Mouse (Mus musculus): ENCODE measurements around the gene Sds. TPM values are rescaled to one million over a fixed set of nuclear protein-coding genes. Genes with fewer than 3 reads are reported as not detected.

The Sds gene
- polyA plus RNA-seq, 1 experiment, result not detected

DNA sequence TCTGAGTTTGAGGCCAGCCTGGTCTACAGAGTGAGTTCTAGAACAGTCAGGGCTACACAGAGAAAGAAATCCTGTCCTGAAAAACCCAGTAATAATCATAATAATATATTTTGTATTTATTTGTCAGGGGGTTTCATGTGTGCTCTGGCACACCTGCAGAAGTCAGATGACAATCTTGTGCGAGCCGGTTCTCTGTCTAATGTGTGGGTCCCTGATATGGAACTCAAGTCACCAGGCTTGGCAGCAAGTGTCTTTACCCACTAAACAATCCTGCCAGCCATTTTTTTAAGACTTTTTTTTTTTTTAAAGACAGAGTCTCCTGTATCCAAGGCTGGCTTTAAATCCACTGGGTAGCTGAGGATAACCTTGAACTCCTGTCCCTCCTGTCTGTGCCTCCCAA, 3.0 kb upstream of the Sds start:
- TF ChIP-seq TAL1 (IDR thresholded peaks at IDR 0.05; ENCODE audit: low read length), result no peak
- no peak for TF ChIP-seq GATA1 (IDR thresholded peaks at IDR 0.05; ENCODE audit: low read length)
- Histone ChIP-seq H3K4me3 (replicated peaks) (no peak overlapping the region), H3K36me3 (ENCODE audit: control insufficient read depth) (no peaks in the 10 kb centered on the region), H3K27me3 (ENCODE audit: control insufficient read depth) (peaks cover 20% of the 10 kb centered on the region), H3K4me1 (ENCODE audit: control insufficient read depth) (no peaks in the 10 kb centered on the region), H3K9me3 (ENCODE audit: control insufficient read depth, low read length) (no peaks in the 10 kb centered on the region)

DNA sequence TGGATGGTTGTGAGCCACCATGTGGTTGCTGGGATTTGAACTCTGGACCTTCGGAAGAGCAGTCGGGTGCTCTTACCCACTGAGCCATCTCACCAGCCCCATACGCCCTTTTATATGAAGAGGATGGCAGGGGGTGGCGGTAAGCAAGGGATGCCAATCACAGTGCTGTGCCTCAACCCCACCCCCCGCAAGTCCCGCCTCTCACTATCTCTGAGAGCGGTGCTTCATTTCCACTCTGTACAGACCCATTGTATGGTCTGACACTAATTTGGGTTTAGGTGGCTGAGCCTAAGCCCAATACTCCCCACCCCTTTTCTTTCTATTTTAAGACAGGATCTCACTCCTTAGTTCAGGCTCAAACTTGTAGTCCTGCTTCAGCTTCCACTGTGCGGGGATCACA, 465 bp upstream of the Sds start:
- Histone ChIP-seq H3K4me1 (ENCODE audit: control insufficient read depth) (no peaks in the 10 kb centered on the region), H3K36me3 (ENCODE audit: control insufficient read depth) (no peaks in the 10 kb centered on the region), H3K9me3 (ENCODE audit: control insufficient read depth, low read length) (no peaks in the 10 kb centered on the region), H3K4me3 (replicated peaks) (no peak overlapping the region), H3K27me3 (ENCODE audit: control insufficient read depth) (peaks cover 25% of the 10 kb centered on the region)
- TF ChIP-seq GATA1 (IDR thresholded peaks at IDR 0.05; ENCODE audit: low read length) (no peak), TAL1 (IDR thresholded peaks at IDR 0.05; ENCODE audit: low read length) (no peak)

DNA sequence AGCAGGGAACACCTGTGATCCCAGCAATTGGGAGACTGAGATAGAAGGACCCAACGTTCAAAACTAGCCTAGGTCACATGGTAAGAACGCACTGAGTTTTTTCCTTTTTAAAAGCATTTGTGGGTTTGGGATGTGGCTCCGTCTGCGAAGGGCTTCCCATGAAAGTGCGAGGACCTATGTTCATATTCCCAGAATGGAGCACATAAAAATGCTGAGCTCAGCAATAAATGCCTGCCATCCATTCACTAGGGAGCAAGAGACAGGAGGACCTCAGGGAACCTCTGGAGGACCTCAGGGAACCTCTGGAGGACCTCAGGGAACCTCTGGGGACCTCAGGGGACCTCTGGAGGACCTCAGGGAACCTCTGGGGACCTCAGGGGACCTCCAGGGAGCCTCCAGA, 1.7 kb downstream of the Sds start:
- Histone ChIP-seq H3K27me3 (ENCODE audit: control insufficient read depth) (peaks cover 27% of the 10 kb centered on the region), H3K9me3 (ENCODE audit: control insufficient read depth, low read length) (no peaks in the 10 kb centered on the region)
- TF ChIP-seq GATA1 (IDR thresholded peaks at IDR 0.05; ENCODE audit: low read length) (no peak), TAL1 (IDR thresholded peaks at IDR 0.05; ENCODE audit: low read length) (no peak)

DNA sequence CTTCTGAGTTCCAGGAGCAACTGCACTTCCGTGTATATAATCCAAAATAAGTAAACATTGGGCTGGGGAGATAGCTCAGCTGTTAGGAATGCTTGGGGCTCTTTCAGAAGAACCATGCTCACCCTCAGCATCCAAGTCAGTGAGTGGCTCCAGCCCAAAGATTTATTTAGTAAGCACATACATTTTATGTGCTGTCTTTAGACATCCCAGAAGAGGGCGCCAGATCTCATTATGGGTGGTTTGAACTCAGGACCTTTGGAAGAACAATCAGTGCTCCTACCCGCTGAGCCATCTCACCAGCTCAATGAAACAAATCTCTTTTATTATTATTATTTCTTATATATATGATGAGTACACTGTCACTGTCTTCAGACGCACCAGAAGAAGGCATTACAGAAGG, 3.2 kb downstream of the Sds start:
- H3K27me3 ChIP-seq (ENCODE audit: control insufficient read depth), result peaks cover 24% of the 10 kb centered on the region
- peaks cover 2% of the 10 kb centered on the region for H3K36me3 ChIP-seq (ENCODE audit: control insufficient read depth)
- no peaks in the 10 kb centered on the region for H3K4me1 ChIP-seq (ENCODE audit: control insufficient read depth)
- TF ChIP-seq GATA1 (IDR thresholded peaks at IDR 0.05; ENCODE audit: low read length) (no peak), TAL1 (IDR thresholded peaks at IDR 0.05; ENCODE audit: low read length) (no peak)
- no peak overlapping the region for H3K4me3 ChIP-seq (replicated peaks)
- H3K9me3 ChIP-seq (ENCODE audit: control insufficient read depth, low read length), result no peaks in the 10 kb centered on the region

More for the DNA sequence above, 1.7 kb downstream of the Sds start:
- Histone ChIP-seq H3K4me1 (ENCODE audit: control insufficient read depth) (no peaks in the 10 kb centered on the region), H3K36me3 (ENCODE audit: control insufficient read depth) (no peaks in the 10 kb centered on the region), H3K4me3 (replicated peaks) (no peak overlapping the region)

DNA sequence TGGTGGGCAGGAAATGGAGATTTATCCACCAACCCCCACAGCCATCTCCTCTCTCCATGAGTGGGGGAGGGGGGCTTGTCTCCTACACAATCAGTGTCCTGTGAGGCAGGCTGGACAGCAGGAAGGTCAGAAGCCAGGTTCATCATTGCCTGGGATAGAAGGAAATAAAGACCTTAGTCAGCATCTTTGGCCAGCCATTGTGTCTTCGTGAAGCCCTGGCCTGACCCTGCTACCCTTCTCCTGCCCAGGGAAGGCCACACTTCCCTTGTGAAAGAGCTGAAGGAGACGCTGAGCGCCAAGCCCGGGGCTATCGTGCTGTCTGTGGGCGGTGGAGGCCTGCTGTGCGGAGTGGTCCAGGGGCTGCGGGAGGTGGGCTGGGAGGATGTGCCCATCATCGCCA, 4.9 kb downstream of the Sds start:
- Histone ChIP-seq H3K9me3 (ENCODE audit: control insufficient read depth, low read length) (no peaks in the 10 kb centered on the region), H3K4me3 (replicated peaks) (no peak overlapping the region), H3K36me3 (ENCODE audit: control insufficient read depth) (peaks cover 18% of the 10 kb centered on the region), H3K27me3 (ENCODE audit: control insufficient read depth) (peaks cover 17% of the 10 kb centered on the region), H3K4me1 (ENCODE audit: control insufficient read depth) (no peaks in the 10 kb centered on the region)
- TF ChIP-seq GATA1 (IDR thresholded peaks at IDR 0.05; ENCODE audit: low read length) (no peak), TAL1 (IDR thresholded peaks at IDR 0.05; ENCODE audit: low read length) (no peak)

DNA sequence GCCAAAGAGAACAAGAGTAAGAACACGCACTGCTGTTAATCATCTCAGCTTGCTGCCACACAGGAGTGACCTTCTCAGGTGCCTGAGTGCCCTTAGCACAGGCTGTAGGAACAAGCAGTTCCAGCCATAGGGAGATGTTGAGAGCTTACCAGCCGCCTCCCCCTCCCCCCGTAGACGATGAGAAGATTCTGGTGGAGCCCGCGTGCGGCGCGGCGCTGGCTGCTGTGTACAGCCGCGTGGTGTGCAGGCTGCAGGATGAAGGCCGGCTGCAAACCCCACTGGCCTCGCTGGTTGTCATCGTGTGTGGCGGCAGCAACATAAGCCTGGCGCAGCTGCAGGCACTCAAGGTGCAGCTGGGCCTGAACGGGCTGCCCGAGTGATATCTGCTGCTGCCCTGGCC, 7.1 kb downstream of the Sds start:
- no peaks in the 10 kb centered on the region for H3K4me1 ChIP-seq (ENCODE audit: control insufficient read depth)
- H3K4me3 ChIP-seq (replicated peaks), result no peak overlapping the region
- peaks cover 6% of the 10 kb centered on the region; the same call in 1 of the 2 replicates for H3K27me3 ChIP-seq (ENCODE audit: control insufficient read depth)
- H3K9me3 ChIP-seq (ENCODE audit: control insufficient read depth, low read length), result no peaks in the 10 kb centered on the region
- peaks cover 37% of the 10 kb centered on the region for H3K36me3 ChIP-seq (ENCODE audit: control insufficient read depth)
- TF ChIP-seq TAL1 (IDR thresholded peaks at IDR 0.05; ENCODE audit: low read length) (no peak), GATA1 (IDR thresholded peaks at IDR 0.05; ENCODE audit: low read length) (no peak)

DNA sequence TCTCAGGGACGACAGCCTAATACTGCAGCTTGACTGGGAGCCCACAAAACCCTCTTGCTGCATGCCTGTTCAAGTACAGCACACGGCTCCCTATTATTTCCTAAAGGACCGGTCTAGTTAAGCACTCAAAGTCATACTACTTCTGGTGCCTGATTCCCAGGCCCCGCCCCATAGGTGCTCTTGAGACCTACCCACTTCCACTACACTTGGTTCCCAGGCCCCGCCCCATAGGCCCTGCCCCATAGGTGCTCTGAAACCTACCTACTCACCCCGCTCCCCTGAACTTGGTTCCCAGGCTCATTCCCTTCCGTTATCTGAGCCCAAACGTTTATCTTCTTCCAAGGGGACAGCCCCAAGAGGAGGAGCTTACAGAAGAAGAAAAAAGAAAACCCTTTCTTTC, 11.5 kb downstream of the Sds start:
- Histone ChIP-seq H3K9me3 (ENCODE audit: control insufficient read depth, low read length) (no peaks in the 10 kb centered on the region), H3K36me3 (ENCODE audit: control insufficient read depth) (peaks cover 51% of the 10 kb centered on the region), H3K4me1 (ENCODE audit: control insufficient read depth) (no peaks in the 10 kb centered on the region), H3K27me3 (ENCODE audit: control insufficient read depth) (no peaks in the 10 kb centered on the region), H3K4me3 (replicated peaks) (no peak overlapping the region)
- TF ChIP-seq TAL1 (IDR thresholded peaks at IDR 0.05; ENCODE audit: low read length) (no peak), GATA1 (IDR thresholded peaks at IDR 0.05; ENCODE audit: low read length) (no peak)

DNA sequence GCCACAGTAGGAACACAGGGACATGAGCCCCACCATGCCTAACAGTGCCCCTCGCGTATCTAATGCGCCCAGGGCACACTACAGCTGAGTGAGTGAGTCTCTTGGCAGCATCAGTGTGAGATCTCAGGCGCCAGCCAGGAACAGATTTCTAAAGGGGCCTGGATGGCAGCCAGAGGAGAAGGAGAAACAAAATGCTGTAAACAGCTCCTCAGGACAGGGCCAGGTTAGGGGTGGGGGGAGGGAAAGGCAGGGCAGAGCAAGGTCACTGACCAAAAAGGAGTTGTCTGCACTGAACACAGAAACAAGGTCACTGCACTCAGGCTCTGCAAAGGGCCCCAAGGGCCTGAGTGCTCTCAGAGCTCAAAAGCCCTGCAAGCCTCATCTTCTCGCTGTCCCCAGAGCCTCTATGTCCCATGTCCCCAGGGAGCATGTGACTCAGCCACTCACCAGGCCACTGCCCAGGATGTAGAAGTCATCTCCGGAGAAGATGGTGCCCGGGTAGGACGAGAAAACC, 14.4 kb downstream of the Sds start:
- H3K4me3 ChIP-seq (replicated peaks), result no peak overlapping the region
- no peaks in the 10 kb centered on the region for H3K9me3 ChIP-seq (ENCODE audit: control insufficient read depth, low read length)
- H3K27me3 ChIP-seq (ENCODE audit: control insufficient read depth), result no peaks in the 10 kb centered on the region
- TF ChIP-seq GATA1 (IDR thresholded peaks at IDR 0.05; ENCODE audit: low read length), result no peak
- TF ChIP-seq TAL1 (IDR thresholded peaks at IDR 0.05; ENCODE audit: low read length), result no peak
- H3K36me3 ChIP-seq (ENCODE audit: control insufficient read depth), result peaks cover 64% of the 10 kb centered on the region
- no peaks in the 10 kb centered on the region for H3K4me1 ChIP-seq (ENCODE audit: control insufficient read depth)

DNA sequence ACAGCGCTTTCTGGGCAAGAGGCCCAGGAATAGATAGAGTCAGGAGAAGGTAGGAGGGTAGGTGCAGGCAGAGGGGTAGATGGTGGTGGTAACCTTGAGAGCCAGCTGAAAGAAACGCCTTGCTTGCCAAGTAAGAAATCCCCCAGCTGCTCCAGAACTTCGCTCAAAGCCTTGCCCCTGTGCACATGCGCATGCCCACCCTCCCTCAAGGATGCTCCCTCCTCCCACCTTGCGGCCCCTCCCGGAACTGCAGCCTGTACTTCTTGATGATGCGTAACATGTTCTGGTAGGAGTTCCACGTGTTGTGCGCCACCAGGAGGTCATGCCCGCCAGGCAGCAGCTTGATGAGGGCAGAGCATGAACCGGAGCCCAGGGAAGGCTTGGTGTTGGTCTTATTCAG, 16.1 kb downstream of the Sds start:
- no peaks in the 10 kb centered on the region for H3K27me3 ChIP-seq (ENCODE audit: control insufficient read depth)
- no peak overlapping the region for H3K4me3 ChIP-seq (replicated peaks)
- TF ChIP-seq TAL1 (IDR thresholded peaks at IDR 0.05; ENCODE audit: low read length) (no peak), GATA1 (IDR thresholded peaks at IDR 0.05; ENCODE audit: low read length) (no peak)
- no peaks in the 10 kb centered on the region for H3K9me3 ChIP-seq (ENCODE audit: control insufficient read depth, low read length)
- H3K4me1 ChIP-seq (ENCODE audit: control insufficient read depth), result no peaks in the 10 kb centered on the region
- H3K36me3 ChIP-seq (ENCODE audit: control insufficient read depth), result peaks cover 53% of the 10 kb centered on the region

DNA sequence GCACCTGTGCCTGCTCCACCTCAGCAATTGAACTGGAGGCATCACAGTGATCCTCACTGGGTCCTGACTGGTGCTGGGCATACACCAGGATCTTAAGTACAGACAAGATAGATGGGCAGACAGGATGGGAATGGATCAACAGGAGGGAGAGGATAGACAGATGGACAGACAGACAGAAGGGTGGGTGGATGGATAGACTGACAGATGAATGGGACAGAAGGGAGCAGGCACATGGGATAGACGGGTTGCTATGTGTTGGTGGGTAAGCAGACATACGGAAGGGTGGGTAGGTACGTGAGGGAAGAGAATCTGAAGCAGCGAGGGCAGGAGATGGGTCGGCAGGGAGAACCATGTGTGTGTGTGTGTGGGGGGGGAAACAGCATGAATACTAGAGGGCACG, 17.1 kb downstream of the Sds start:
- Histone ChIP-seq H3K27me3 (ENCODE audit: control insufficient read depth) (no peaks in the 10 kb centered on the region), H3K9me3 (ENCODE audit: control insufficient read depth, low read length) (no peaks in the 10 kb centered on the region), H3K36me3 (ENCODE audit: control insufficient read depth) (peaks cover 49% of the 10 kb centered on the region), H3K4me1 (ENCODE audit: control insufficient read depth) (no peaks in the 10 kb centered on the region), H3K4me3 (replicated peaks) (no peak overlapping the region)
- TF ChIP-seq GATA1 (IDR thresholded peaks at IDR 0.05; ENCODE audit: low read length) (no peak), TAL1 (IDR thresholded peaks at IDR 0.05; ENCODE audit: low read length) (no peak)
